Mouse (Mus musculus) spleen, adult 2 months (tissue): ENCODE data around the gene Zfp664.

Source experiments
- CTCF ChIP-seq: fragments of 200-500 bp; IDR thresholded peaks from 2 replicates; pipeline ENCODE4 v1.5.1; 2011; ENCODE audit warnings: mild to moderate bottlenecking, inconsistent platforms; ENCODE audit not compliant: insufficient read depth, insufficient read length, insufficient replicate concordance; ENCODE audit errors: extremely low read depth
- POLR2A ChIP-seq: fragments of 200-500 bp; IDR thresholded peaks from 2 replicates; pipeline ENCODE4 v1.6.1; 2011; ENCODE audit warnings: low read depth, low read length, inconsistent platforms

DNA sequence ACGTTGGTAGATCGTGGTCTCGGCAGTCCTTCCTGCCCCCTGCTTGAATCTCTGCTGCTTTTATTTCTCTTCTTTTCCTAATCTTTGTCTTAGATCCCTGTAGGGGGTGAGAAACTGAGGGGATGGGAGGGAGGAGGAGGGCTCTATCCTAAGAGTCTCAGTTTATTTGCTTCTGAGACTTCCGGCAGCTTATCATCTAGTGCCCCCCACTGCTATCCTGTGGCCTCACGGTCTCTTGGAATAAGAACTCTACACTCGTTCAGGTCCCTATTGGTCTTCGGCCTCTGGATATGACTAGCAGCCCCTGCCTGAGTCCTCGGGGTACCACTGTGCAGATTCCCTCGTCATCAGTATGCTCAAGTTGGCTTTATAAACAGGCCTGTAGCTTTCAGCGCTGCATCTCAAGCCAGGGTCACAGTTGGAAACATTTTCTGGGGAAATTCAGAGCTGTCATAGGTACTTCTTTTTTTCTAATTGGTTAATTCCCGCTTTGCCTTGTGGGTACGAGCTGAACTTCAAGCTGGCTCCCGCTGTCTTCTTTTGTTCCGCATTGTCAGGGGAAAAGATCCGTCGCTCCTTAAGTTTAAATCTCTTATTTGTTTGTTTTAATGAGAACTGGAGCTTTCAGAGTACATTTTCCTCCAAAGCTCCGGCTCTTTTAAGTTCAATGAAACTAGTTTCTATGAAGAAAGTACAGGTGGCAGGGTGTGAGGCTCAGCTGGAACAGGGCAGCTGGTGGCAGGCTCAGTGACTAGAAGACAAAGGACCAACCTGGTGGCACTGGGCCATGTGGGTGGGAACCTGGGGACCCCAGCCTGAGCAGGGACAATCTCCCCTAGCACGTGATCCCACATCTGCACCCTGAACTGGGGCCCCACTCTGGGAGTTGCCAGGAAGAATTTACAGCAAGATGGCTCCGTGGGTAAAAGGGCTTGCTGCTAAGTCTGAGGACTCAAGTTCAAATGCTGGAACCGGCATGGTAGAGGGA is 50.7 kb downstream of the Zfp664 start:
- no peak for TF ChIP-seq CTCF
- no peak for TF ChIP-seq POLR2A
